Mouse (Mus musculus): ENCODE measurements at regions not wholly inside any gene's neighbourhood (a gene's known extent, or its start where the extent isn't known, plus 50 kb on each side); places are given as distances from the start of the nearest gene placed in this dataset.

DNA sequence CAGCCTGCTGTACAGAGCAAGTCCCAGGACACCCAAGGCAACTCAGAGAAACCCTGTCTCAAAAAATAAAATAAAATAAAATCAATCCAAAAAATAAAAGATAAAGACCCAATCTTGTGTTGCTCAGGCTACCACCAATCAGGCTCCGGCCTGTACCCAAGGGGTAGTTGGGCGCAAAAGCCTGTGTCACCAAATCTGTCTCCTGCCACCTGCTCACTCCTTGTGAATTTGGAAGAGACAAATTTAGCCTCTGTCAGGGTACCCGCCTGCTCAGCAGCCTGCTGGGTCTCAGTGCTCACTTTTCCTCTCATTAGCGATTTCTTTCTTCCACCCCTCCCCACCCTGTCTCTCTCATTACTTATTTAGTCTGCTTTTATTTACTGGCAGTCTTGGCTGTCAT, 54.6 kb downstream of the Sox4 start:
- Histone ChIP-seq H3K4me2 (ENCODE audit: low read length) (no peak overlapping the region), H3K4me1 (ENCODE audit: control insufficient read depth, insufficient read depth, low read depth, low read length) (no peaks in the 10 kb centered on the region), H3K9ac (ENCODE audit: low read depth, low read length) (no peak overlapping the region), H3K9me3 (ENCODE audit: control insufficient read depth, low read length) (no peaks in the 10 kb centered on the region), H3K4me3 (ENCODE audit: low read length) (no peak overlapping the region), H3K27ac (ENCODE audit: low read depth, low read length) (no peak overlapping the region), H3K36me3 (ENCODE audit: control insufficient read depth, insufficient read depth, low read length) (no peaks in the 10 kb centered on the region), H3K27me3 (replicated peaks; ENCODE audit: control insufficient read depth, insufficient read depth, low read length) (no peaks in the 10 kb centered on the region)
- 73% methylated on average over 4 of the region's 4 CpGs for WGBS
- ATAC-seq = no peak

DNA sequence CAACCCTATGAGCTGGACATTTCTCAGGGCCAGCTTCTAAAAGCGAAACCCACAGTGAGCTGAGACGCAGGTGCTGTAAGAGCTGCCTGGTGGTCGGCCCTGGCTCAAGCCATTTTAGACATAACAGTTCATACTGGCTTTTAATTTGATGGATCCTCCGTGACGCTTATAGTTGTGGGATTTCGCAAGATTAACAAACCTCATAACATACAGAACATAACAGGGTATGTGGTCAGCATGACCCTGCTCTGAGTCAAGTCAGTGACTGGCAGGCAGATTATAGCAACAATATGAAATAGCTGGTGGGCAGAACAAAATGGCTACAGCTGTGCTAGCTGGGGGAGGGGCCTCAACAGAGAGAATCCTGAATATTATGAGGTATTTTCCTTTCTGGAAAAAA, 60.6 kb downstream of the Sox4 start:
- H3K9ac ChIP-seq (ENCODE audit: low read depth, low read length) = no peak overlapping the region
- ATAC-seq = no peak
- no peak overlapping the region for H3K4me2 ChIP-seq (ENCODE audit: low read length)
- no peak overlapping the region for H3K4me3 ChIP-seq (ENCODE audit: low read length)
- H3K9me3 ChIP-seq (ENCODE audit: control insufficient read depth, low read length) = no peaks in the 10 kb centered on the region
- WGBS = 86% methylated on average over 6 of the region's 6 CpGs
- H3K36me3 ChIP-seq (ENCODE audit: control insufficient read depth, insufficient read depth, low read length) = no peaks in the 10 kb centered on the region
- no peaks in the 10 kb centered on the region for H3K27me3 ChIP-seq (replicated peaks; ENCODE audit: control insufficient read depth, insufficient read depth, low read length)
- no peaks in the 10 kb centered on the region for H3K4me1 ChIP-seq (ENCODE audit: control insufficient read depth, insufficient read depth, low read depth, low read length)
- H3K27ac ChIP-seq (ENCODE audit: low read depth, low read length) = no peak overlapping the region

DNA sequence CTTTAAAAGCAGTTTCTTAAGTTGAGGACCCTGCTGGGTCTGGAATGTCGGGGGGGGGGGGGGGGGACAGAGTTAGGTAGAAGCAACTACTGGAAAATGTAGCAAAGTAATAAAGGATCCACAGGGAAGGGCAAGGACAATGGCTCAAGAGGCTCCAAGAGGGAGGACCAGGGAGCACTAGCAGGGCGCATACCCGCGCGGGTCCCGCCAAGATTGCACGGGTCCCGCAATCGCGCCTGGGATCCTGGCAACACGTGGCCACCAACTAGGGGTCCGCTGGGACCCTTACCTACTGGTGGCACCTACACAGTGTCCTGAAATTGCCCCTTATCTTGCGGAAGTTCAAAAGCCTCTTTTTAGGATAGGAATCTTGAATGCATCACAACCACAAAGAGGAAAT, 66.4 kb downstream of the Sox4 start:
- no peak overlapping the region for H3K27ac ChIP-seq (ENCODE audit: low read depth, low read length)
- peaks cover 6% of the 10 kb centered on the region for H3K27me3 ChIP-seq (replicated peaks; ENCODE audit: control insufficient read depth, insufficient read depth, low read length)
- 15% methylated on average over 13 of the region's 13 CpGs for WGBS
- no peak overlapping the region for H3K4me3 ChIP-seq (ENCODE audit: low read length)
- no peak overlapping the region for H3K9ac ChIP-seq (ENCODE audit: low read depth, low read length)
- H3K9me3 ChIP-seq (ENCODE audit: control insufficient read depth, low read length) = no peaks in the 10 kb centered on the region
- H3K4me2 ChIP-seq (ENCODE audit: low read length) = peak overlapping the region; percentile 28; the same call in 1 of the 2 replicates
- H3K36me3 ChIP-seq (ENCODE audit: control insufficient read depth, insufficient read depth, low read length) = no peaks in the 10 kb centered on the region
- peaks cover 12% of the 10 kb centered on the region for H3K4me1 ChIP-seq (ENCODE audit: control insufficient read depth, insufficient read depth, low read depth, low read length)
- no peak for ATAC-seq

DNA sequence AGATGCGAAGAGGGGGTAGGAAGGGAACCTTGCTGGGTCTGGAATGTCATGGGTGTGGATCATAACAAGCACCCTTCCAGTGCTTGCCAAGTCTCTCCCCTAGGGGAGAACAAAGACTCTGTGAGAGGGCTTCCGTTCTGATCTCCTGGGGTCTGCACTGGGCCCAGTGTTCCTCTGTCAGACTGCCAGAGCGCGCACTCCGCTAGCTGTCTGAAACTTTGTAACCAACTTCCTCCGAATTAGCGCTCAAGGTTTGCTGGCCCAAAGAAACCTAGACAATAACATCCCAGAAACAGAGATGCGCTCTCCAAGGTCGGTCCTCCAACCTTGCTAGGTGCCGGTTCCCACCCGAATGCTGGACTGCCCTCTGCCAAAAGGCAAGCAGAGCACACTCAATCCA, 66.8 kb downstream of the Sox4 start:
- ATAC-seq = no peak
- Histone ChIP-seq H3K36me3 (ENCODE audit: control insufficient read depth, insufficient read depth, low read length) (no peaks in the 10 kb centered on the region), H3K27ac (ENCODE audit: low read depth, low read length) (no peak overlapping the region), H3K9ac (ENCODE audit: low read depth, low read length) (no peak overlapping the region), H3K4me3 (ENCODE audit: low read length) (no peak overlapping the region), H3K9me3 (ENCODE audit: control insufficient read depth, low read length) (no peaks in the 10 kb centered on the region), H3K4me1 (ENCODE audit: control insufficient read depth, insufficient read depth, low read depth, low read length) (peaks cover 13% of the 10 kb centered on the region), H3K4me2 (ENCODE audit: low read length) (peak overlapping the region; percentile 28; the same call in 1 of the 2 replicates), H3K27me3 (replicated peaks; ENCODE audit: control insufficient read depth, insufficient read depth, low read length) (peaks cover 6% of the 10 kb centered on the region)
- 16% methylated on average over 11 of the region's 11 CpGs for WGBS

DNA sequence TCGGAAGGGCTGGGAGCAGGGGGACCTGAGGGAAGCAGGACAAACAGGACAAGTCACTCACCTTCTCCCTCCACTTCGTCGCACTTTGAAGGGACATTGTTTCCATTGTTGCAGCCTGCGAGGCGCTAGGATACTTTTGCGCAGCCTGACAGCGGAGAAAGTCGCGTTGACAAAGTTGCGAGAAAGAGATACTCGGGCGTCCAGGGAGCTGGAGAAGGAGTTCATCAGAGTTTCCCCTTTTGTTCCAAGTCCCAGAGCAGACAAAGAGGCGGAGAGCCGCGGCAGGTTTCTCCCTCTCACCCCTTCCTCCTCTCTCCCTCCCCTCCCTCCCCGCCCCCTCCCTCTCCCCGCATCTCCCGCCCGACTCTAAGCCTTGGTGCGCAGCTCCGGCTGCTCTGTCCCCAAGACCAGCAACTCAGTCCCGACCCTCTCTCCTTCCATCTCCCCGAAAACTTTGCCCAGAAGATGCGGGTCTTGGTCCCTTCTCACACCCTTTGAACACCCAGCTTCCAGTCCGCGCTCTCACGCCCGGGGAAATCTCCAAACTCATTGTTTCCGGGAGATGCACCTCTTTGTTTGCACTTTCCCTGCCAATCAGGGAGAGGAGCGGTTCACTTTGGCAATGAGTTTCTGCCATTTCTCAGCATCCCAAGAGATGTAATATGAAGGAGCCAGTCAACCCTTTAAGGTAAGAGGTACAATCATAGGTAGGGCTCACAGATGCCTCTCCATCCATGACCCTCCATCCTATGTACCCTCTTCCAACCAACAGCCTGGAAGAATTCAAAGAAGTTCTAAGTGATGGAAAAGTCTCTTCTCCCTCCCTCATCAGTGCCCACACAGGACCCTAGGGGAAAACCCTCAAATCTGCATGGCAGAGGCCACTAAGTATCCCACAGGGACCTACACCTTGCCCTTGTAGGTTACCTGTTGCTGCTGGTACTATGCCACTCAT, 68.2 kb downstream of the Sox4 start:
- Histone ChIP-seq H3K27me3 (replicated peaks; ENCODE audit: control insufficient read depth, insufficient read depth, low read length) (peaks cover 6% of the 10 kb centered on the region), H3K4me1 (ENCODE audit: control insufficient read depth, insufficient read depth, low read depth, low read length) (peaks cover 14% of the 10 kb centered on the region), H3K4me3 (ENCODE audit: low read length) (peak overlapping the region; percentile 46), H3K36me3 (ENCODE audit: control insufficient read depth, insufficient read depth, low read length) (no peaks in the 10 kb centered on the region), H3K9me3 (ENCODE audit: control insufficient read depth, low read length) (no peaks in the 10 kb centered on the region), H3K27ac (ENCODE audit: low read depth, low read length) (no peak overlapping the region; the same call in 1 of the 2 replicates), H3K4me2 (ENCODE audit: low read length) (peak overlapping the region; percentile 82), H3K9ac (ENCODE audit: low read depth, low read length) (peak overlapping the region; percentile 69)
- WGBS = under 1% methylated on average over 30 of the region's 30 CpGs
- peak; percentile 51 for ATAC-seq

DNA sequence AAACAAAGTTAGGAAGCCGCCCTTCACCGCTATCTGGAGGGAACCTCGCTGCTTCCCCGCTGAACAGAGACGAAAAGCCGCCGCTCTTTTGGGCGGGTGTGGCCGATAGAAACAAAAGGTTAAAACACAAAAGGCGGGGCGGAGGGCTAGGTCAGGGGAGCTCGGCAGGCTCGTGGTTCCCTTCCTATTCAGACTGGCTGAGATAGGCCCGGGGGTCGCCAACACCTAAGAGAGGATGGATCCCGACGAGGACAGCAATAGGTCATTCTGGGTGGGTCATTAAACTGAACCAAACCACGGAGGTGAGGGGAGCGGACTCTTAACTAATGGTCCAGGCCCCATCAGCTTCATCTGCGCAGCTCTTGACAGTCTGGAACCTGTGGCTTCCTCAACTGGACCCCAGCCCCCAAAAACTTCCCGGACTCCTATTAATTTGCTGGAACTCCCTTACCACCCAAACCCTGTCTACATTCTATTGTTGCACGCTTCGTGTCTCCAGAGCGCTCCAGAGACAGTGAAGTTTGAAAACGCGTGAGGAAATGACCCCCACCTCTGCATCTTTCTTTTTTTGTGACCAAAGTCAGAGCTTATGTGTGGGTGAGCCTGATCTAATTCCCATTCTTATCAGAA, 69.2 kb downstream of the Sox4 start:
- Histone ChIP-seq H3K36me3 (ENCODE audit: control insufficient read depth, insufficient read depth, low read length) (no peaks in the 10 kb centered on the region), H3K9ac (ENCODE audit: low read depth, low read length) (peak overlapping the region; percentile 57), H3K9me3 (ENCODE audit: control insufficient read depth, low read length) (no peaks in the 10 kb centered on the region), H3K4me3 (ENCODE audit: low read length) (peak overlapping the region; percentile 46), H3K4me1 (ENCODE audit: control insufficient read depth, insufficient read depth, low read depth, low read length) (peaks cover 14% of the 10 kb centered on the region), H3K27me3 (replicated peaks; ENCODE audit: control insufficient read depth, insufficient read depth, low read length) (peaks cover 6% of the 10 kb centered on the region), H3K4me2 (ENCODE audit: low read length) (peak overlapping the region; percentile 82), H3K27ac (ENCODE audit: low read depth, low read length) (no peak overlapping the region)
- peak; percentile 28; the same call in 1 of the 2 replicates for ATAC-seq
- WGBS = under 1% methylated on average over 26 of the region's 26 CpGs

DNA sequence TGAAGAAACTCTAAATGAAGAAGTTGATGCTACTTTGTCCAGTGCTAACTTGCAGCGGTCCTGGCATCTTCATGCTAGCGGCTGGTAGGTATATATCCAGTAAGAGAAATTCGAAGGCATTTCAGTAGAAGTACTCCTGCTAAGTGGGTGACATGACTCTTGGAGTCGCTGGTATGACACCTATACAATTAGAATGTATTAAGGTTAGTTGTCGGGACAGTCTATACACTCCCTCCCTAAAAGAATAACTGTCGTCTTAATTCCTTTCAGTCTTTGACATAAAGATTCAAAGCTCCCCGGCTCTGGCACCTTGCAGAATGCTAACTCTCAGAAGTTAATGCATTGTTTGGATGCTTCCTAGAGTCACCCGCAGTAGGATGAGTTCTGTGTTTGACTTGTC, 70.1 kb downstream of the Sox4 start:
- no peak for ATAC-seq
- Histone ChIP-seq H3K27ac (ENCODE audit: low read depth, low read length) (no peak overlapping the region), H3K9me3 (ENCODE audit: control insufficient read depth, low read length) (no peaks in the 10 kb centered on the region), H3K4me3 (ENCODE audit: low read length) (peak overlapping the region; percentile 46), H3K4me1 (ENCODE audit: control insufficient read depth, insufficient read depth, low read depth, low read length) (peaks cover 14% of the 10 kb centered on the region), H3K36me3 (ENCODE audit: control insufficient read depth, insufficient read depth, low read length) (no peaks in the 10 kb centered on the region), H3K27me3 (replicated peaks; ENCODE audit: control insufficient read depth, insufficient read depth, low read length) (peaks cover 6% of the 10 kb centered on the region), H3K4me2 (ENCODE audit: low read length) (peak overlapping the region; percentile 82), H3K9ac (ENCODE audit: low read depth, low read length) (no peak overlapping the region)
- WGBS = 30% methylated on average over 8 of the region's 8 CpGs

DNA sequence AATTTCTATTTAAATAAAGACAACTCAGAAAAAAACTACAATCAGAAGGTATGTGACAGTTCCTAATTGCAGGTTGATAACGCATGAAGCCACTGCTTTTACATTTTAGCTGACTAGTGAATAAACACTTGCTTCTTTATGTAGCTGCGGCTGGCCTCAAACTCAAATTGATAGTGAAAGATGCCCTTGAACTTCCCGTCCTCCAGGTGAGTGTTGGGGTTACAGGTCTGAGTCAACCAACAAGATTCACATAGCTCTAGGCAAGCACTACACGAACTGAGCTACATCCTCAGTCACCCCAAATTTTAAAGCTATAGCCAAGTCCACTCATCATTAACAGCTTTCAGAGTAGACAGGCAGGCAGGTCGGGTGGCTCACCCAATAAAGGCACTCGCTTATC, 72.6 kb downstream of the Sox4 start:
- no peak overlapping the region for H3K27ac ChIP-seq (ENCODE audit: low read depth, low read length)
- peaks cover 3% of the 10 kb centered on the region for H3K27me3 ChIP-seq (replicated peaks; ENCODE audit: control insufficient read depth, insufficient read depth, low read length)
- peaks cover 7% of the 10 kb centered on the region for H3K4me1 ChIP-seq (ENCODE audit: control insufficient read depth, insufficient read depth, low read depth, low read length)
- no peak overlapping the region for H3K9ac ChIP-seq (ENCODE audit: low read depth, low read length)
- H3K4me2 ChIP-seq (ENCODE audit: low read length) = peak overlapping the region; percentile 48
- H3K9me3 ChIP-seq (ENCODE audit: control insufficient read depth, low read length) = no peaks in the 10 kb centered on the region
- H3K36me3 ChIP-seq (ENCODE audit: control insufficient read depth, insufficient read depth, low read length) = no peaks in the 10 kb centered on the region
- 59% methylated on average over 6 of the region's 6 CpGs for WGBS
- peak overlapping the region; percentile 31; the same call in 1 of the 2 replicates for H3K4me3 ChIP-seq (ENCODE audit: low read length)
- ATAC-seq = no peak

DNA sequence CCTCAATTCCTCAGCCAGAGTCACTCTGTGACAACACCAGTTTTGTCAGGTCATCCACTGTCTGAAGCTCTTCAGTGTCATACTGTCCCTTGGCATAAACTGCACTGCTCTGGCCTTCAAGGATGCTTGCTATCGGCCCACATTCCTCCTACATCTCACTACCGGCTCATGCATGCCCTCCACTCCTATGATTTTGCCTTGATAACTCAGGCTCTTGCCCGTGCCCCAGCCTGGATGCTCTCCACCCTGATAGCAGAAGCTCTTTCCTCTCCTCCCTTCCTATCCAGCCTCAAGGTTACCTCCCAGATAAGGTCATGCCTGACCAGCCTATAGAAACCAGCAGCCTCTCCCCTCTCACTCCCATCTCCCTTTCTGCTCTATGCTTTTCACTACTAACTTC, 74.8 kb downstream of the Sox4 start:
- Histone ChIP-seq H3K9ac (ENCODE audit: low read depth, low read length) (no peak overlapping the region), H3K27me3 (replicated peaks; ENCODE audit: control insufficient read depth, insufficient read depth, low read length) (no peaks in the 10 kb centered on the region), H3K4me1 (ENCODE audit: control insufficient read depth, insufficient read depth, low read depth, low read length) (peaks cover 2% of the 10 kb centered on the region; the same call in 1 of the 2 replicates), H3K9me3 (ENCODE audit: control insufficient read depth, low read length) (no peaks in the 10 kb centered on the region), H3K27ac (ENCODE audit: low read depth, low read length) (no peak overlapping the region), H3K36me3 (ENCODE audit: control insufficient read depth, insufficient read depth, low read length) (no peaks in the 10 kb centered on the region), H3K4me2 (ENCODE audit: low read length) (no peak overlapping the region), H3K4me3 (ENCODE audit: low read length) (no peak overlapping the region)
- no peak for ATAC-seq
- WGBS = 77% methylated on average over 3 of the region's 3 CpGs
